Mouse (Mus musculus) kidney, embryonic 14.5 days (tissue): Measurements from ENCODE around the gene 1700018B08Rik. TPM values are rescaled to one million over a fixed set of nuclear protein-coding genes. Genes with fewer than 3 reads are reported as not detected.

Experiments used
- ATAC-seq: fragments of 200-750 bp; cut with Nextera tagmentation; 2 replicates; pipeline ENCODE4 v1.8.0; 2017; ENCODE audit warnings: moderate number of reproducible peaks, mild to moderate bottlenecking, moderate TSS enrichment, moderate library complexity; ENCODE audit not compliant: low FRiP score, low TSS enrichment
- H3K27ac ChIP-seq: fragments of 300-500 bp; sonication (generic); 2 replicates; pipeline ENCODE4 v1.5.1; 2014; ENCODE audit warnings: low read depth, mild to moderate bottlenecking, low read length, moderate library complexity, mixed read lengths
- H3K27me3 ChIP-seq: fragments of 300-500 bp; sonication (generic); 2 replicates; pipeline ENCODE4 v1.6.1; 2014; ENCODE audit warnings: mild to moderate bottlenecking, low read length; ENCODE audit not compliant: control insufficient read depth, insufficient read depth
- H3K36me3 ChIP-seq: fragments of 300-500 bp; sonication (generic); 2 replicates; pipeline ENCODE4 v1.6.1; 2014; ENCODE audit warnings: low read length, mixed read lengths; ENCODE audit not compliant: control insufficient read depth, insufficient read depth
- H3K4me1 ChIP-seq: fragments of 300-500 bp; sonication (generic); 2 replicates; pipeline ENCODE4 v1.6.1; 2014; ENCODE audit warnings: low read length, mixed read lengths; ENCODE audit not compliant: control insufficient read depth, insufficient read depth
- H3K4me2 ChIP-seq: fragments of 300-500 bp; sonication (generic); replicated peaks from 2 replicates; pipeline ENCODE4 v1.6.1; 2014; ENCODE audit warnings: low read depth, mild to moderate bottlenecking, low read length
- H3K4me3 ChIP-seq: fragments of 300-500 bp; sonication (generic); 2 replicates; pipeline ENCODE4 v1.5.1; 2014; ENCODE audit warnings: mild to moderate bottlenecking, low read length
- H3K9ac ChIP-seq: fragments of 300-500 bp; sonication (generic); 2 replicates; pipeline ENCODE4 v1.6.1; 2014; ENCODE audit warnings: low read depth, mild to moderate bottlenecking, low read length, moderate library complexity
- H3K9me3 ChIP-seq: fragments of 300-500 bp; sonication (generic); 2 replicates; pipeline ENCODE4 v1.6.1; 2016; ENCODE audit warnings: low read length; ENCODE audit not compliant: control insufficient read depth
- WGBS: fragments of 180-500 bp; shearing (Covaris S2); extraction: QIAGEN DNeasy Blood & Tissue Kit; methylation state at CpG from one replicate; pipeline ENCODE4 v1.1.7; 2014; 5-methylcytosine and 5-hydroxymethylcytosine counted together
- polyA plus RNA-seq: library from polyadenylated mRNA; unstranded; fragments of >200 nt; fragmentation: Nextera tagmentation; extraction: Ambion mirVana; gene quantifications from 2 replicates; pipeline ENCODE4 v1.2.1, GENCODE M21; 2014

1700018B08Rik gene
- polyA plus RNA-seq, 1 experiment from 2014 or later, result not detected

DNA sequence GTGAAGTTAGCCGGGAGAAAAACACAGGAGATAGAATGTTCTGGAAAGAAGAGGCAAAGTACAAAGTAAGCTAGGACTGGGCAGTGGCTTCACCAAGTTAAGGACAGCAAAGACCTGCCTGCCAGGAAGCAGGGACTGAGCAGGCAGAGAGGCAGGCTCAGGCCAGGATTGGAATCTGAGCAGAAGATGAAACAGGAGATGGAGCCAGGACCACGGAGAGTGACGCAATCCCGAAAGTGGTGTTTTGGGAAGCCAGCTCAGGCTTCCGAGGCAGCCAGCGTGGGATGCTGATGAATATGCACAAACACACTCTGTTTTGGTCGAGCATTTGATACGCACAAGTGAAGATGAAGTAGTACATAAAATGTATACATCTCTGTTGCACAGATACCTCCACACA is 39.5 kb upstream of the 1700018B08Rik start:
- H3K4me1 ChIP-seq, result peaks cover 4% of the 10 kb centered on the region; the same call in 1 of the 2 replicates
- ATAC-seq, result no peak
- H3K4me2 ChIP-seq, result no peak overlapping the region
- no peak overlapping the region for H3K4me3 ChIP-seq
- no peak overlapping the region for H3K27ac ChIP-seq
- H3K36me3 ChIP-seq, result no peaks in the 10 kb centered on the region
- H3K27me3 ChIP-seq, result no peaks in the 10 kb centered on the region
- no peaks in the 10 kb centered on the region for H3K9me3 ChIP-seq
- WGBS, result 51% methylated on average over 8 of the region's 8 CpGs
- H3K9ac ChIP-seq, result no peak overlapping the region

DNA sequence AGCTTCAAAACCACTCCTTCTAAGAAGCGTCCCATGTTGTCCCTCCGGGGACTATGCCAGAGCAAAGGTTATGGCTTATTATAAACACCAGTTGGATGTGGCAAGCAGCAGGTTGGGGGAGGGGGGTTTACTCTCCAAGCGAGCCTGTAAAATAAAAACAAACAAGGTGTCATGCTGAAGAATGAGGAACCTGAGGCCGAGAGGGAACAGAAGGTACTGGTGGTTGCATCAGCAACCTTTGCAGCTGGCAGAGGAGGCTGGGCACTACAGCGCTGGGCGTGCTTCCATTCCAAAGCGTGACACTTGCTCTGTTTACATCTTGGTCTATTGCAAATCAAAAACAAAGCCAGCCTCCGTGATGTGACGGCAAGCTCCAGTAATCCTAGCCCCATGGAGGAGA is 36.3 kb upstream of the 1700018B08Rik start:
- no peaks in the 10 kb centered on the region for H3K9me3 ChIP-seq
- 21% methylated on average over 9 of the region's 9 CpGs for WGBS
- H3K27ac ChIP-seq, result no peak overlapping the region
- H3K4me2 ChIP-seq, result no peak overlapping the region
- no peak overlapping the region for H3K4me3 ChIP-seq
- no peaks in the 10 kb centered on the region for H3K36me3 ChIP-seq
- H3K27me3 ChIP-seq, result no peaks in the 10 kb centered on the region
- H3K9ac ChIP-seq, result no peak overlapping the region
- H3K4me1 ChIP-seq, result peaks cover 17% of the 10 kb centered on the region
- ATAC-seq, result no peak

DNA sequence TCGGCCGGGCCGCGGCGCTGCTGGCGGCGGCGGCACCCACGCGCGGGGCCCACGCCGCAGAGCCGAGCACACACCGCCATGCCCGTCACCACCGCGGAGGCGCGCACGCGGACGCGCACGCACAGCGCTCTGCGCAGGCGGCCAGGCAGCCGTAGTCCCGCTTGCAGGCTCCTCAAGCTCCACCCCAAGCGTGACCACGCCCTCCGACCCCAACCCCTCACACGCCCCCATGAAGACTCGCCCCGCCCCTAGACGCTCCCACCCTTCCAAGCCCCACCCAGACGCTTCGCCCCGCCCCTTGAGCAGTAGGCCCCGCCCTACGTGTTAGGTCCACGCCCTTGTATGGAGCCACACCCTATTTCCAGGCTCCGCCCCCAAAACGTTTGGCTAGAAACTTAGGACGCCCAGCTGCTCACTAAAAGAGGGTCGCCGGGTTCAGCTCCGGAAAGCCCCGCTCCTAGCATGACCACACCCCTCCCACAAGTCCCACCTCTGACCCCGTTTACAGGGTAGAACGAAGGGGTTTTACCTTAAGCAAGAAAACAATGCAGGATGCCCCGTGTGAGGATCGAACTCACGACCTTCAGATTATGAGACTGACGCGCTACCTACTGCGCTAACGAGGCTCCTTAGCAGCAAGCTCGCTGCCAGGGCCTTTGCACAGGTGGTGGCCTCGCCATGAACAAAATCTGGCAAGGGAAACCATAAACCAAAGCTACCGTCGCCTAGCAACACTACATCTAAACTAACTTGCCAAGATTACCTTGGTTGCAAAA is 34.7 kb upstream of the 1700018B08Rik start, which contains the start of gene Fbxo31:
Fbxo31 (minus strand) TSS at position 131 of the 776 bp plus-strand sequence.
- no peak within 1 kb of the TSS for H3K27ac ChIP-seq
- peak; percentile 90 for ATAC-seq
- peaks cover 17% of the 10 kb centered on the region for H3K4me1 ChIP-seq
- no peaks in the 10 kb centered on the region for H3K36me3 ChIP-seq
- no peaks in the 10 kb centered on the region for H3K27me3 ChIP-seq
- WGBS, result 1% methylated on average over 60 of the region's 63 CpGs
- peak within 1 kb of the TSS; percentile 70 for H3K9ac ChIP-seq
- peak within 1 kb of the TSS; percentile 87 for H3K4me2 ChIP-seq
- peak within 1 kb of the TSS; percentile 82 for H3K4me3 ChIP-seq
- no peaks in the 10 kb centered on the region for H3K9me3 ChIP-seq

DNA sequence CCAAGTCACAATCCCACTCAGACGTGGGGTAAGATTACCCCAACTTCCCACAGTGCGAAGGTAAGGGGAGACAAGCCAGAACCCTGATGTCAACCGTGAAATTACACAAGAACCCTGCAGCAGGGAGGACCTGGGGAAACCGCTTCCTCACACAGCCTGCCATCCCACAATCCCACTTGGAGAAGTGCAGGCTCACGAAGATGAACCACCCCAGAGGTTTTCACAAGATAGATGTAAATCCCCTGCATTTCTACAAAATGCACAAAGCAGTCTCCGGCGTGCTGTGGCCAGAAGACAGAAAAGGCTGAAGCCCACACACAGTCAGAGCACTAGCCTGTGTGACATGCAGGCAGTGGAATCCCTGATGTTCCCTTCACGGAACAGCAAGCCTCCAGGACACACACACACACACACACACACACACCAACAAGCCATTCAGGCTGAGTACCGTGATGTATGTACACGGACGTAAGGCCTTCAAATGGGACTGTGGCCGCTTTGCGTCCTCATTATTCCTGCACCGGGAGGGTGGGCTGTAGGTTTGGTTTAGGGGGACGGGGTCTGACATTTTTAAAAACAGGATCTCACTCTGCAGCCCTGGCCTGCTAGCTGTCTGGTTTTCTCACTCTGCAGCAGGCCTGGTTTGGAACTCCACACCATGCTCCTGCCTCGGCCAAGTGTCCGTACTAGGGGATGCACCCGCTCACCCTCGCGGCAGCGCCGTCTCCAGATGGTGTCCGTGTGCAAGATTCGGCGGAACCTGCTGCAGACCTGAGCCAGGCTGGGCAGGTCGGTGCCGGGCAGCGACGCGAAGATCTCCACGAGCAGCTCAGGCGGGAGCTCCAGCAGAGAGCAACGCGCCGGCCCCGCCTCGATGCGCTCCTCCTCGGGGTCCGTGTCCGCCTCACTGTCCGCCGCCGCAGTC is 33.9 kb upstream of the 1700018B08Rik start:
- ATAC-seq, result peak; percentile 7
- no peaks in the 10 kb centered on the region for H3K36me3 ChIP-seq
- WGBS, result 2% methylated on average over 44 of the region's 44 CpGs
- H3K9me3 ChIP-seq, result no peaks in the 10 kb centered on the region
- peaks cover 22% of the 10 kb centered on the region for H3K4me1 ChIP-seq
- peak overlapping the region; percentile 87 for H3K4me2 ChIP-seq
- H3K4me3 ChIP-seq, result peak overlapping the region; percentile 82
- no peak overlapping the region for H3K27ac ChIP-seq
- no peaks in the 10 kb centered on the region for H3K27me3 ChIP-seq
- peak overlapping the region; percentile 70 for H3K9ac ChIP-seq

DNA sequence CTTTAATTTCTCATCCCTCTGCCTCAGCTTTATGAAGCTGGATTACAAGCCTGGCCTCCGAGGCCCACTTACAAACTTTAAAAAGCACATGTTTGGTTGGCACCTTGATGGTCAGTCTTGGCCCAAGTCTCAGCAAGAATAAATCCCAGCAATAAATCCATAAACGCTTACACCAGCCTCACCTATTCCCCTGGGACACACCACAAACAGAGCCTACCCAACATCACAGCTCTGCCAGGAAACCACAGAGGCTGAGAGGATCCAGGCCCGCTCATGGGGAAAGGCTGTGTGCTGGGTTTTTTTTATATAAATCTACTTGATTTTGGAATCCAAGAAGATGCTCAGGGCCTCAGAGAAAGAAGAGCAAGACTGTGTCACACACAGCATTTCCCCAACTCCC is 31.5 kb upstream of the 1700018B08Rik start:
- Histone ChIP-seq H3K36me3 (no peaks in the 10 kb centered on the region; the same call in 1 of the 2 replicates), H3K9ac (0 out of 2 replicates have a peak overlapping the region, but pooled peaks have one; percentile 7), H3K4me3 (no peak overlapping the region), H3K4me1 (peaks cover 22% of the 10 kb centered on the region), H3K27ac (no peak overlapping the region), H3K9me3 (no peaks in the 10 kb centered on the region), H3K27me3 (no peaks in the 10 kb centered on the region), H3K4me2 (no peak overlapping the region)
- ATAC-seq, result no peak
- 68% methylated on average over 3 of the region's 3 CpGs for WGBS

DNA sequence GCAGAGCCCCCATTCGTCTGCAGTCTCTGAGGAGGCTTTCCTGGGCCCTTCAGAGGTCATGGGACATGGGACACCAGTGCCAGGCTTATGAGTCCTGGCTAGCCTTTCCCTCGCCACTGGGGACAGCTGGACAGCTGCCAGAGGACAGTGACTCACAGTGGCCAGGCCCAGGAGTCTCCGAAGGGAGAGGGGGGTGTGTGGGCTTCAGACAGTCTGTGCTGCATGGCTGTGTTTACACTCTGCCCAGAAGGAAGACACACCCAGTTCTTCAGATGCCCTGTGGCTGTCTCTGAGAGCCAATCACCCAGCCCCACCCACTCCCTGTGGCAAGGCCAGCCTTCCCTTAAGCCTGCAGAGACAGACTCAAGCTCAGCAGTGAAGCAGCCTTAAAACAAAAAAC is 29.2 kb upstream of the 1700018B08Rik start:
- Histone ChIP-seq H3K27ac (no peak overlapping the region), H3K9me3 (no peaks in the 10 kb centered on the region), H3K36me3 (no peaks in the 10 kb centered on the region; the same call in 1 of the 2 replicates), H3K4me3 (no peak overlapping the region), H3K4me2 (no peak overlapping the region), H3K27me3 (no peaks in the 10 kb centered on the region), H3K9ac (no peak overlapping the region), H3K4me1 (peaks cover 22% of the 10 kb centered on the region)
- no peak for ATAC-seq
- WGBS, result 33% methylated on average over 3 of the region's 3 CpGs

DNA sequence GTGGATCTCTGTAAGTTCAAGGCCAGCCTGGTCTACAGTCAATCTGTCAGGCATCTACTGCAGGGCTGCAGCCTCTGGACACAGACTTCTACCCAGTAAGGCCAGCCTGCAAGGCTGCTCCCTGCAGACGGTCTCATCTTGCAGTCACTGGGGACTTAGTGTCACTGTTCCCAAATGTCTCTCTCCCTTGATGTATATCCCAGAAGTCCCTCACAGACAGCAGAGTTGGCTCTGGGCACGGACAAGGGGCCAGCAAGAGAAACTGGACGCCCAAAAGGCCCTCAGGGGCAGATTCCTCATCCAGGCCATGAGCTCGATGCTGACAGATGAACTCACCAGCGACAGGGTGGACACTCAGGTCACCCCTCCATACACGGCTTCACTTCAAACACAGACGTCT is 28.0 kb upstream of the 1700018B08Rik start:
- Histone ChIP-seq H3K27me3 (no peaks in the 10 kb centered on the region), H3K4me1 (peaks cover 15% of the 10 kb centered on the region), H3K27ac (no peak overlapping the region), H3K4me2 (no peak overlapping the region), H3K36me3 (no peaks in the 10 kb centered on the region; the same call in 1 of the 2 replicates), H3K4me3 (no peak overlapping the region), H3K9me3 (no peaks in the 10 kb centered on the region), H3K9ac (no peak overlapping the region)
- ATAC-seq, result no peak
- WGBS, result 75% methylated on average over 7 of the region's 7 CpGs

DNA sequence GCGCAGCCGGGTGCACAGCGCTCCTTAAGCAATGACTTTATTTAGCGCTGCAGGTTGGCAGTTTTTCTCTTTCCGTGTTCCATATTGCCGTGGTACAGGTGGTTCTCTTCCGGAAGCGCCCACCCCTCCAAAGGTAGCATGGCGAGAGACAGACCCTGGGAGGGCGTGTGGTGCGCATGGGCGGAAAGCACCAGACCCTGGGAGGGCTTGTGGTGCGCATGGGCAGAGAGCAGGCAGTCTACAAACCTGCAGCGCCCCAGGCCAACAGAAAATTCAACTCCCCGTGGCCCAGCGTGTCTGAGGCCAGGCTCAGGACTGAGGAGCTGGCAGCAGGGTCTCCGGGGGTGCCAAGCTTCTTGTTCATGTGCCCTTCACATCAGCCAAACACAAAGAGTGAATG is 26.7 kb upstream of the 1700018B08Rik start:
- Histone ChIP-seq H3K4me2 (no peak overlapping the region), H3K9me3 (no peaks in the 10 kb centered on the region), H3K27ac (no peak overlapping the region), H3K36me3 (no peaks in the 10 kb centered on the region; the same call in 1 of the 2 replicates), H3K4me3 (no peak overlapping the region), H3K4me1 (peaks cover 9% of the 10 kb centered on the region; the same call in 1 of the 2 replicates), H3K9ac (no peak overlapping the region), H3K27me3 (no peaks in the 10 kb centered on the region)
- no peak for ATAC-seq
- WGBS, result 82% methylated on average over 17 of the region's 17 CpGs
